Comparison of ENCODE assay signal across 10 mouse cellular contexts in the genomic region with DNA sequence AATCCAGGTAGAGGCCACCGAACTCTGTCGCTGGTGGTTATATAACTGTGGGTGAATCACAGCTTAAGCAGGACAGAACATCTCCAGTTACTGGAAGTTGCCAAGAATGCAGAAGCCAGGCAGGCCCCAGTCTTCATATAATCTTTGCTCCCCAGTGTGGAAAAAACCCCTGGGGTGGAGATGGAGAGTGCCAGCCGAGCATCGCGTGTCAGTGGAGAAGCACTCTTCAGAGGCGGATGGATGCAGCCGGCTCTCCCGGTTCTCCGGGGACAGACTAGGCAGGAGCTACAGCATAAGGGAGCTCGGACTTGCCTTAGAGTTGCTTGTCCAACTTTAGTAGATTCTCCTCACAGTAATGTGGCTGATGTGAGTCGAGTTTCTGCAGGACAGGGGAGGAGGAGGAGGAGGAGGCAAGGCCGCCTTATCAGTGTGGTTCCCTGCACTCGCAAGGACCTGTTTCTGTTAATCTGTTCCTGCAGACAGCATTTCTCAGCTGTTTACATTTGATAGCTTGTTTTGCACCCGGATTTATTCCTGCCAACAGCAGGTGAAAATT. TPM values are rescaled to one million over a fixed set of nuclear protein-coding genes. Genes with fewer than 3 reads are reported as not detected.
DNase-seq lines count a peak whose midpoint lies in the region; ATAC-seq and TF ChIP-seq lines count a peak whose summit lies in the region.
"Had no signal": no experiment of that assay in that cellular context is flagged by ENCODE, and none has a peak within 500 bp of the region (broad histone marks: within the 10 kb centered on the region; RNA-seq: fewer than 3 reads in every experiment).

No protein-coding gene starts in this region.

- H3K27me3 ChIP-seq in kidney, adult 2 months (replicated peaks; ENCODE audit: control insufficient read depth, insufficient read depth, low read length) = no peaks in the 10 kb centered on the region
- H3K27me3 ChIP-seq in kidney, embryonic 15.5 days = no peaks in the 10 kb centered on the region
- no peaks in the 10 kb centered on the region for H3K27me3 ChIP-seq in embryonic facial prominence, embryonic 10.5 days (replicated peaks; ENCODE audit: low read depth, poor library complexity, severe bottlenecking)
- no peaks in the 10 kb centered on the region for H3K27me3 ChIP-seq in liver, postnatal 0 days (ENCODE audit: insufficient read depth, low read length)
- H3K27me3 ChIP-seq: limb, embryonic 15.5 days; midbrain, embryonic 12.5 days had no signal

- no peak for TF ChIP-seq POLR2A in kidney, adult 2 months (IDR thresholded peaks at IDR 0.05; ENCODE audit: low read depth, low read length)

- H3K9me3 ChIP-seq in kidney, embryonic 15.5 days (replicated peaks) = no peaks in the 10 kb centered on the region
- no peaks in the 10 kb centered on the region for H3K9me3 ChIP-seq in embryonic facial prominence, embryonic 10.5 days
- H3K9me3 ChIP-seq in liver, postnatal 0 days (ENCODE audit: low read length) = no peaks in the 10 kb centered on the region
- H3K9me3 ChIP-seq: limb, embryonic 15.5 days; midbrain, embryonic 12.5 days had no signal

- ATAC-seq in cerebellum, adult (ENCODE audit: insufficient number of reproducible peaks, low FRiP score, low TSS enrichment) = 0 out of 2 replicates have a peak, but pooled peaks have one; percentile 56
- ATAC-seq in kidney, embryonic 15.5 days (replicated peaks; ENCODE audit: low FRiP score) = no peak
- ATAC-seq in liver, postnatal 0 days = peak; percentile 97

- H3K4me3 ChIP-seq in kidney, adult 2 months (ENCODE audit: insufficient read depth, low read depth, low read length) = no peak overlapping the region
- no peak overlapping the region for H3K4me3 ChIP-seq in kidney, embryonic 15.5 days (replicated peaks)
- no peak overlapping the region for H3K4me3 ChIP-seq in embryonic facial prominence, embryonic 10.5 days
- H3K4me3 ChIP-seq in liver, postnatal 0 days (ENCODE audit: low read depth, low read length) = peak overlapping the region; percentile 26; the same call in 1 of the 2 replicates
- H3K4me3 ChIP-seq: limb, embryonic 15.5 days; midbrain, embryonic 12.5 days had no signal

- H3K36me3 ChIP-seq in kidney, adult 2 months (ENCODE audit: control insufficient read depth, insufficient read depth, low read length) = no peaks in the 10 kb centered on the region
- H3K36me3 ChIP-seq in kidney, embryonic 15.5 days = peaks cover 16% of the 10 kb centered on the region; the same call in 1 of the 2 replicates
- peaks cover 35% of the 10 kb centered on the region for H3K36me3 ChIP-seq in embryonic facial prominence, embryonic 10.5 days (replicated peaks)
- peaks cover 27% of the 10 kb centered on the region for H3K36me3 ChIP-seq in liver, postnatal 0 days (replicated peaks; ENCODE audit: insufficient read depth, low read length)

- 68% methylated on average over 14 of the region's 14 CpGs for WGBS in kidney, adult 2 months
- 81% methylated on average over 14 of the region's 14 CpGs for WGBS in kidney, embryonic 15.5 days
- WGBS in embryonic facial prominence, embryonic 10.5 days = 86% methylated on average over 14 of the region's 14 CpGs
- 66% methylated on average over 14 of the region's 14 CpGs for WGBS in liver, postnatal 0 days (ENCODE audit: insufficient replicate concordance)

- H3K4me2 ChIP-seq in kidney, embryonic 15.5 days = no peak overlapping the region
- H3K4me2 ChIP-seq in liver, postnatal 0 days (ENCODE audit: low read depth, low read length) = peak overlapping the region; percentile 54
- H3K4me2 ChIP-seq: limb, embryonic 15.5 days; midbrain, embryonic 12.5 days had no signal

- no peak for TF ChIP-seq CTCF in kidney, adult 2 months (conservative IDR thresholded peaks at IDR 0.05; ENCODE audit: insufficient read depth, insufficient read length, low read depth, low read length)
- no peak for TF ChIP-seq CTCF in liver, postnatal 0 days (IDR thresholded peaks at IDR 0.05; ENCODE audit: low read depth)

- no peak overlapping the region for H3K27ac ChIP-seq in kidney, adult 2 months (ENCODE audit: insufficient read depth, low read depth, low read length)
- H3K27ac ChIP-seq in kidney, embryonic 15.5 days = no peak overlapping the region
- H3K27ac ChIP-seq in embryonic facial prominence, embryonic 10.5 days (replicated peaks) = 0 out of 2 replicates have a peak overlapping the region, but pooled peaks have one; percentile 12
- peak overlapping the region; percentile 84 for H3K27ac ChIP-seq in liver, postnatal 0 days (ENCODE audit: low read depth)
- H3K27ac ChIP-seq: limb, embryonic 15.5 days; midbrain, embryonic 12.5 days had no signal

- H3K4me1 ChIP-seq in kidney, adult 2 months (ENCODE audit: control insufficient read depth, insufficient read depth, low read length) = 0 out of 2 replicates have a peak, but pooled peaks cover 4% of the 10 kb centered on the region
- H3K4me1 ChIP-seq in kidney, embryonic 15.5 days = peaks cover 1% of the 10 kb centered on the region
- H3K4me1 ChIP-seq in embryonic facial prominence, embryonic 10.5 days = peaks cover 22% of the 10 kb centered on the region
- peaks cover 17% of the 10 kb centered on the region for H3K4me1 ChIP-seq in liver, postnatal 0 days (ENCODE audit: insufficient read depth)
- H3K4me1 ChIP-seq: midbrain, embryonic 12.5 days had no signal

- no peak overlapping the region for H3K9ac ChIP-seq in kidney, embryonic 15.5 days
- peak overlapping the region; percentile 53; the same call in 1 of the 2 replicates for H3K9ac ChIP-seq in liver, postnatal 0 days (replicated peaks)
- H3K9ac ChIP-seq: limb, embryonic 15.5 days; midbrain, embryonic 12.5 days had no signal

- peak; percentile 99 for TF ChIP-seq EP300 in liver, postnatal 0 days (IDR thresholded peaks at IDR 0.05; ENCODE audit: low read depth)

- DNase-seq in cerebellum, postnatal 10 days = no peak
- peak; percentile 25 for DNase-seq in kidney, adult 2 months
- DNase-seq in embryonic facial prominence, embryonic 10.5 days (ENCODE audit: low spot score) = no peak
- DNase-seq in liver, postnatal 0 days = peak; percentile 54
- no peak for DNase-seq in right cerebral cortex, postnatal 10 days (ENCODE audit: low spot score in 2 of 2)
- DNase-seq in kidney, adult 8-10 months = no peak

RNA-seq across cellular contexts. Expression of gene Bpgm, which starts 10.1 kb away (rescaled TPM):
- 24.4 and 32.4 TPM in 2 replicates for polyA plus RNA-seq in kidney, adult 2 months (2012; rRNA removed)
- 43.7 and 45.2 TPM in 2 replicates for polyA plus RNA-seq in kidney, embryonic 15.5 days (2015; fragmentation: Nextera tagmentation; extraction: Ambion mirVana)
- polyA plus RNA-seq in embryonic facial prominence, embryonic 10.5 days (2016; fragmentation: Nextera tagmentation; extraction: Ambion mirVana) = 52.2 and 53.2 TPM in 2 replicates
- 85.5 and 88.8 TPM in 2 replicates for polyA plus RNA-seq in liver, postnatal 0 days (2015; fragmentation: Nextera tagmentation; extraction: Ambion mirVana)

Comparison
In these comparisons a context has a peak if more than half of its experiments do, and no peak if none do; other contexts are left out.
1. DNase-seq: peak in kidney, adult 2 months (single experiment) and liver, postnatal 0 days (single experiment); none in cerebellum, postnatal 10 days (0 of 2), embryonic facial prominence, embryonic 10.5 days (single experiment), right cerebral cortex, postnatal 10 days (0 of 2) and kidney, adult 8-10 months (0 of 2).
2. H3K27ac ChIP-seq: peak in embryonic facial prominence, embryonic 10.5 days (single experiment) and liver, postnatal 0 days (single experiment); none in kidney, adult 2 months (single experiment) and kidney, embryonic 15.5 days (single experiment).